Mouse (Mus musculus) retina, postnatal 7 days (tissue): ENCODE measurements around the gene Rbm19.

Experiments used
- DNase-seq: peaks from one replicate; pipeline ENCODE4 v3.0.0-alpha.2; 2012; ENCODE audit warnings: low read depth, low spot score

Rbm19 gene

GRCm38 (mm10) chr5:120135337-120135736 lies 19.1 kb downstream of the Rbm19 start:
- DNase-seq: no peak

- no peak for DNase-seq
Measured at GRCm38 (mm10) chr5:120135823-120136222, 19.6 kb downstream of the Rbm19 start.

GRCm38 (mm10) chr5:120136236-120136675 lies 20.0 kb downstream of the Rbm19 start:
- DNase-seq: no peak

GRCm38 (mm10) chr5:120137038-120137437 lies 20.8 kb downstream of the Rbm19 start:
- DNase-seq: no peak

GRCm38 (mm10) chr5:120137846-120138245 lies 21.6 kb downstream of the Rbm19 start:
- DNase-seq: no peak

GRCm38 (mm10) chr5:120138406-120138805 lies 22.1 kb downstream of the Rbm19 start:
- DNase-seq: no peak

- no peak for DNase-seq
Measured at GRCm38 (mm10) chr5:120139224-120139623, 23.0 kb downstream of the Rbm19 start.

GRCm38 (mm10) chr5:120143941-120144340 lies 27.7 kb downstream of the Rbm19 start:
- no peak for DNase-seq

GRCm38 (mm10) chr5:120145371-120146050 lies 29.2 kb downstream of the Rbm19 start:
- no peak for DNase-seq

- peak; percentile 49 for DNase-seq
Measured at GRCm38 (mm10) chr5:120146051-120146385, 29.8 kb downstream of the Rbm19 start.

GRCm38 (mm10) chr5:120146909-120147308 lies 30.6 kb downstream of the Rbm19 start:
- no peak for DNase-seq

- no peak for DNase-seq
Measured at GRCm38 (mm10) chr5:120148246-120148645, 32.0 kb downstream of the Rbm19 start.

GRCm38 (mm10) chr5:120151145-120151544 lies 34.9 kb downstream of the Rbm19 start:
- no peak for DNase-seq

GRCm38 (mm10) chr5:120153140-120153539 lies 36.9 kb downstream of the Rbm19 start:
- DNase-seq: no peak

GRCm38 (mm10) chr5:120155672-120156071 lies 39.4 kb downstream of the Rbm19 start:
- DNase-seq: no peak

GRCm38 (mm10) chr5:120156166-120156909 lies 40.1 kb downstream of the Rbm19 start:
- DNase-seq: no peak

GRCm38 (mm10) chr5:120157115-120157514 lies 40.9 kb downstream of the Rbm19 start:
- DNase-seq: no peak

- no peak for DNase-seq
Measured at GRCm38 (mm10) chr5:120158476-120158875, 42.2 kb downstream of the Rbm19 start.

GRCm38 (mm10) chr5:120160923-120161658 lies 44.8 kb downstream of the Rbm19 start:
- no peak for DNase-seq

- DNase-seq: no peak
Measured at GRCm38 (mm10) chr5:120162689-120163088, 46.4 kb downstream of the Rbm19 start.

GRCm38 (mm10) chr5:120163428-120163827 lies 47.2 kb downstream of the Rbm19 start:
- DNase-seq: no peak

- no peak for DNase-seq
Measured at GRCm38 (mm10) chr5:120164450-120164849, 48.2 kb downstream of the Rbm19 start.
